Mouse (Mus musculus) lung, postnatal 25 days (tissue): ENCODE measurements around the gene Ptk7.

Experiments used
- DNase-seq: peaks from one replicate; pipeline ENCODE4 v3.0.0; 2022; ENCODE audit warnings: low spot score

The Ptk7 gene

DNA sequence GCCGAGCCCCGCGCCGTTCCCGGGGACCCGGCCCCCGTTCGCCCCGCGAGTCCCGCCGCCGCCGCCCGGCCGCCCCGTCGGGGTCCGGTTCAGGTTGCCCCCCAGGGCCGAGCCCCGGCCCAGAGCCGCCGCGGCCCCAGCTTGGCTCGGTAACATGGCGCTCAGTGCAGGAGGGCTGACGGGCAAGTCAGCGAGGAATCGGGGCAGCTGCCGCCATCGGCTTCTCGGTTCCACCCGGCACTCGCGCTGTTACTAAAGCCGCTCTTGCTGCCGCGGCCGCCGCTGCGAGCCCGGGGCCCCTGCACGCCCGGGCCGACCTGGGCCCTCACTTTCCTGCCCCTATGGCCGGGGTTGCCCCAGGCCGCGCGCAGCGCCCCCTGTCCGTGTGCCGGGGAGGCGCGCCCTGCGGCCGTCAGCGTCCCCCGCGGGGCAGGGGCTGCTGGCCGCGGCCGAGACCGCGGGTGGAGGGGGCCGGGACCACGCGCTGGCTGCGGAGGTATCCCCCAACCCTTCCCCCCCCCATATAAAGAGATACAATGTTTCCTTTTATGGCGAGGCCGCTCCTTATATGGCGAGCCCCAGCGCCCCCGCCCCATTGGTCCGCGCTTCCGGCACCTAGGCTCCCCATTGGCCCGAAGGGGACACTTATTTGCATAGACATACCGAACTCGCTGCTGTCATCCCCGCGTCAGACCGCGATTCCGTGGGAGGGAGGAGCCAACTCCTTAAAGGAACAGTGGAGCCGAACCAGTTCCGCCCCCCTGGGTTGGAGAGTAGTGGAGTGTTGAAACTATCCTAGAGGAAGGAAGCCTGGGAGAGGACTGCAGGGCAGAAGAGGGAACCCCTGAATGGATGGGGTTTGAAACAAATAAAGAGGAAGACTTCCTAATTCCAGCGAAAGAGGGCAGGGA lies 73.4 kb downstream of the Ptk7 start, which contains the start of gene Srf:
Srf (minus strand) TSS at position 503 of the 911 bp plus-strand sequence.
- peak; percentile 99 for DNase-seq

DNA sequence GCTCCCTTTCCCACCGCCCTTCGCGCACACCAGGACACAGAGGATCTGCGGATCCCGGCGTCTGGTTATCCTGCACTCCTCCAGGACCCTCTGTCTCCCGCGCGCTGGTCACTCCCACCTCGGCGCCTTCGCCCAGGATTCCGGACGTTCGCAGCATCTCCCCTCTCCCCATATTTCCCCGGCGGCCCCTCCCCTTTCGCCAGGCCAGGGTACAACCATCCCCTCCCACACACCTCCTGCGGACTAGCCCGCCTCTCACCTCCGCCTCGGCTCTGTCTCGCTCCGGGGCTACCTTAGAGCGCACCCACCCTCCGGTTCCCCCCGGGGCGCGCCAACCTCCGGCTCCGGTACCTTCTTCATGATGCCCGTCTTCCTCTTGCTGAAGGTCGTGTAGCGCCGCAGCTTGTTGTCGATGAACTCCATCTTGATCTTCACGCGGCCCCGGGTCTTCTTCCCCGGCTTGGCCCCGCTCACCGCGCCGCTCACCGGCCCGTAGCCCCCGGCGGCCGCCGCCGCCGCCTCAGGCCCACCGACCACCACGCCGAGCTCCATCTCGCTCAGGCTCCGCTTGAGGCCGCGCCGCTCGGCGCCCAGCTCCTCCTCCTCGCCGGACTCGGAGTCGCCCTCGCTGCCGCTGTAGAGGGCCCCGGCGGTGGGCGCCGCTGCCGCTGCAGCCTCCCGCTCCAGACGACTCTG lies 74.2 kb downstream of the Ptk7 start:
- peak; percentile 18 for DNase-seq

DNA sequence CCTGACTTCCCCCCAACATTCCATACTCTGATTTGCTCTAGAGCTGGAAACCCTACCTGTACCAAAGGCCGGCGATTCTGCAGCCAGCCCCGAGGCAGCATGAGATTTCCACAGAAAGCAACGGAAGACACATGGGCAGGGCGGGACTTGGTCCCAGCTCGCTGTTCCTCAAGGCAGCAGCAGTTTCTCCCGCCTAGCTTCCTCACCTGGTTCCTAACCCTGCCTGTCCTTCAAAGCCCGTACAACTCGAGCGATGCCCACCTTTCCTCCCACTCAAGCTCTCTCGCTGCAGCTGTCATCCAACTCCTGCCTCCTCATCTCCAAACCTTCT lies 74.7 kb downstream of the Ptk7 start:
- DNase-seq: peak; percentile 22

DNA sequence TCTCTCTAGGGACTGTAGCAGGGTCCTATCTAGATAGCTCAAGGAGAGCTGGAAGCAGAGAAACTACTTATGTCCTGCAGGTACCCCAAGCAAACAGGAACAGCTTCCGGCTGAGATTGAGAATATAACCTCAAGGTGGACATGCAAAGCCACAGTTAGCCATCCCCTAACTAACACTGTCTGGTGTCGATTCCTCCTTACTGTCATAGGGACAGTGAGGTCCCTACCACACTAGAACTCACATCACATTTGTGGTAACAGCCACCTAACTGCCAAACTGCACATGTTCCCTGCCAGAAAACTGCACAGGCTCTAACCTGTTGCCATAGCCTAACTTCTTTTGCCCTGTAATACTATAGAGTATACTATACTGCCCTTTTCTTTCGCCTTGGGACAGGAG lies 75.4 kb downstream of the Ptk7 start:
- no peak for DNase-seq

DNA sequence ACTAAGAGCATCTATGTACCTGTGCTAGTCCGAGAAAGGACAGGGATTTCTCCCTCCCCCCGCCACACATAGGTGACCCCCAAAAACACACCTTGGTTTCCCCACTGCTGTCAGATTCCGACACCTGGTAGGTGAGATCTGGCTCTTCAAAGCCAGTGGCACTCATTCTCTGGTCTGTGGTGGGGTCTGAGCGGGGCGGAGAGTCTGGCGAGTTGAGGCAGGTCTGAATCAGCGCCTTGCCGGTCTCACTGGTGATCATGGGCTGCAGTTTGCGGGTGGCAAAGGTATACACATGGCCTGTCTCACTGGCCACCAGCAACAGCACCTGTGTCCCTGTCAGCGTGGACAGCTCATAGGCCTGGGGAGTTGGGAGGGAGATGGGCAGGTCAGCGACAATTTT lies 75.8 kb downstream of the Ptk7 start:
- no peak for DNase-seq

DNA sequence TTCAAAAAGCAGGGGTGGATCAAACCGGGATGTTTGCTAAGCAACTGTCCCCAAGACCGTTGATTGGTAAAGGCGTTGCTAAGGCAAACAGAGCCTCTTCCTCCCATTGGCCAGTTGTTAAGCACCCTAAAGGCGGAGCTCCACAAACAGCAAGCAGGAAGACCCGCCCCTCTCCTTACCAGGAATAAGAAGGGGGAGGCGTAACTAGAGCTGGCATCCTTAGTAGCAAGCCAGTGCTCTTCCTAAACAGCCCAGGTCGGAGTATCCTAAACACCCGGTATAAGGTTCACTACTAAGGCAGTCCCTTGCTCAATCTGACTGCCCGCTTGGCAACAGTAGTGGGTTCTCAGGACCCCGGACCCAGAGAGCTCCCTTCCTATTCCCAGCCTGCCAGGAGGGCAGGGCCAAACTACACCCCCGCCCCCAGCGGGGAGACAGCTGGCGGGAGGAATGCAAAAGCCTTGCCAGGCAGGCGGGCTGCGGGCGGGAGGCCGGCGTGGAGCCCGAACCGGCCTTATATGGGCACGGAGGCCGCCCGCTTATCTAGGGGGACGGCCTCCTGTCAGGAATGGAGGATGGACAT lies 76.4 kb downstream of the Ptk7 start:
- DNase-seq: peak; percentile 96

DNA sequence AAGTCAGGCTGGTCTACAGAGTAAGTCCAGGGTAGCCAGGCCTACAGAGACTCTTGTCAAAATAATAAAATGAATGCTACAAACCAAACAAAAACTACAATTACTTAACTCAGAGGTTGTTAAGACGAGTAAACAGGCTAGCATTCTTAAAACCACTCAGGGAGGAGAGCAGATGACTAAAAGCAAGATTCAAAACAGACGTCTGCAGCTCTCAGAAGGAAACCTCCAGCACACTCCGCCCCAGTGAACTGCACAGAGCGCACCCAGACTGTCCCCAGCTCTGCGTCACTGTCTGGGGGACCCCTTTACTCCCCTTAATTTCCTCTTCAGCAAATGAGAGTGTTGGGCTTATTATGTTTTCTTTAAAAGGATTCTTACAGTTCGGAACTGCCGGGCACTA lies 77.2 kb downstream of the Ptk7 start:
- DNase-seq: no peak

DNA sequence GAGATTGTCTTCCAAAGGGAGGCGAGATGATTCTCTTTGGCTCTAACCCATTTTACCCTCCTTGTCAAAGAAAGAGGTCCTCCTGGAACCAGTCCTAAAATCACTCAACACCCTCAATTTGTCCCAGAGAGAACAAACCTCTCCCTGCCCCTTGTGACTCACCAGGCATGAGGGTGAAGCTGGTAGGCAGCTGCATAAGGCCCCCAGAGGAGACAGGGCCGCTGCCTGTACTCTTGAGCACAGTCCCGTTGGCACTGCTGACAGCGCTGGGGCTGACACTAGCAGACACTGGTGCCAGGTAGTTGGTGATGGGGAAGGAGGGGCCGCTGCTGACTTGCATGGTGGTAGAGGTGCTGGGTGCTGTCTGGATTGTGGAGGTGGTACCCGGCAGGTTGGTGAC lies 77.9 kb downstream of the Ptk7 start:
- no peak for DNase-seq

DNA sequence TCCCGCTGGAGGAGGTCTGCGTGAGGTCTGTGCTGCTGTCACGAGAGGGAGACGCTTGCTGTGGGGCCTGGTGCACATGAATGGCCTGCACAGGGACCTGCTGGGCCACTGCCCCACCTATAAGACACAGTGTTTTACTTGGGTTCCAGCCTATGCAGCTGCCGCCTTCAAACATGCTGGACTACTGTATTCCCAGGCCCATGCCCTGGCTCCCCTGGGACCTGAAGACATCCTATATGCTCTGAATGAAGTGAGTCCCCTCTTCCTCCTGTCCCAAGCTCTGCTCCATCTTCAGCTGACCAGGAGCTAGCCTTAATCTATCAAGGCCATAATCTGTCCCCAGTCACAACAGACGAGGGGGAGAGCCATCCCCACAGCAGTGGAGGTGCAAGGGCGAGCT lies 78.4 kb downstream of the Ptk7 start:
- no peak for DNase-seq

DNA sequence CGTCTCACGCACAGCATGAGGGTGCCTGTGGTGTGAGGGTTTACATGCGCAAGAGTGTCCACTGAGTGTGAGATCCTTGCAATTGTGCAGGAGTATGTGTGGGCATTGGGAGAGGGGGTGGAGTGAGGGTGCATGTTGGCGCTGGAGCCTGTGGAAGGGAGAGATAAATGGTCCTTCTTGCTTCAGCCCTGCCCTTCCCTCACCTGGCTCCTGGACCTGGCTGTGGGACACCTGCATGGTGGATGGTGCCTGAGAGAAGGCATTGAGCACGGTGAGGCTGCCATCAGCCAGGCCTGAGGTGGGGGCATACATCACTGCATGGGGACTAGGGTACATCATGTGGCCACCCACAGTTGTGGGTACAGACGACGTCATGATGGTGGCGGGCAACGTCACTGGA lies 79.7 kb downstream of the Ptk7 start:
- DNase-seq: no peak

DNA sequence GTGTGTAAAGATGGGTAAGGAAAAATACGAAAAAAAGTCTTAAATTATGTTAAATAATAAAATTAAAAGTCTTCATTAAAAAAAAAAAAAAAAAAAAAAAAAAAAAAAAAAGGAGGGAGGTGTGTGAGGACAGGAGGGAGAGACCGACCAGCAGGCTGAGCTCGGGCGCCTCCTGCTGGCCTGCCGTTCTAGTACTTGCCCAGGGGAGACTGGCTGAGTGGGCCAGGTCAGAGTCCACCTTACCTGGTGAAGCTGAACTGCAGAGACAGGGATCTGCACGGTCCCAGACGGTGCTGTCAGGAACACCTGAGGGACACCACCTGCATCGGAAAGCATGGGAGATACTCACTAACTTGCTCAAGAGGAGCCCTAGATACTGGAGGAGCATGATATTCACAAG lies 80.1 kb downstream of the Ptk7 start:
- DNase-seq: peak; percentile 39

DNA sequence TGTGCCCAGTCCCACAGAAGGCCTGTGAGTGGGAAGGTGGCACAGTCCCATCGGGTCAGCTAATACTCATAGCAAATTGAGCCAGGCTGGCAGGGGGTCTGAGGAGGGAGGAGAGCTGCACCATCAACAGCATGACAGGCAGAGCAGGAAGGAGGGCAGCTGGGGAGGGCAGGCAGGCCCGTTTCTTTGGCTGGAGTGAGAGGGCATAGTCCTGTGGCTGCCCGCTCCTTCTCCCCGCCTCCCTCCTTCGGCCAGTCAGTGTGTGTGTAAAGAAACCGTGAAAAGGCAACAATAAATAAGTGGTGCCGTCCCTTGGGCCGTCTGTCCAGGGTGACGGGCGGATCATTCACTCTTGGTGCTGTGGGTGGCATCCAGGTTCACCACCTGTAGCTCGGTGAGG lies 80.6 kb downstream of the Ptk7 start:
- DNase-seq: no peak

DNA sequence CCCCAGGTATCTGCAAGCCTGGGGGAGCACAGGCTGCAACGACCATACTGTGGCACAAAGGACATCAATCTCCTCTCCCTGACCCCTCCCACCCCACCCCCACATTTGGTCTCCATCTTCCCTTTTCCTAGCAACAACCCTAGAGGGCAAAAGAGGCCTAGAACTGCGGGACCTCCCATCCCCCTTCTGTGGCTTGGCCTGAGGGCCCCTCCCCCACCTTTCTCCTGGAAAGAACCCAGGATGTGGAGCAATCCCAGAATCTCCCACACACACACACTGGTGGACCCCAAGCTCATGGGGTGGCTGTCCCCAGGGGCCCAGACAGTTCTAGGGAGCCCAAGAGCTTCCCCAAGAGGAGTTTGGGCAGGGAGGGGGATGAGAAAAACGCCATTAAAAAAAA lies 81.4 kb downstream of the Ptk7 start:
- no peak for DNase-seq

DNA sequence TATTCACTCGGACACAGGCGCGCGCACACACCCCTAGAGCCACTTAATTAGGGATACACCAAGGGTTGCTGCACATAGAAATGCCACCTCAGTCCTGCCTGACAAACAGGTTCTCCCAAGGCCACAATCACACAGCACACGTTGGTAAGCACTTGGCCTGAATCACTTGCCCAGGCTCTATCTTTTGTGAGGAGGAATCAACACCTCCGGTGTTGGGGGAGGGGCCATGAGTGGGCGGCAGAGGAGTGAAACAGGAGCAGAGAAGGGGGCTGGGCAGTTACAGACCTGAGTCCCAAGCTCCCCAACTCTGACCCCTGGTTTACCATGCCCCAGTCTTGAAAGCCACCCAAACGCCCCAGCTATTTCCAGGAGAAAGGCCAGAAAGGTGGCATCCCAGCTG lies 82.3 kb downstream of the Ptk7 start:
- no peak for DNase-seq

DNA sequence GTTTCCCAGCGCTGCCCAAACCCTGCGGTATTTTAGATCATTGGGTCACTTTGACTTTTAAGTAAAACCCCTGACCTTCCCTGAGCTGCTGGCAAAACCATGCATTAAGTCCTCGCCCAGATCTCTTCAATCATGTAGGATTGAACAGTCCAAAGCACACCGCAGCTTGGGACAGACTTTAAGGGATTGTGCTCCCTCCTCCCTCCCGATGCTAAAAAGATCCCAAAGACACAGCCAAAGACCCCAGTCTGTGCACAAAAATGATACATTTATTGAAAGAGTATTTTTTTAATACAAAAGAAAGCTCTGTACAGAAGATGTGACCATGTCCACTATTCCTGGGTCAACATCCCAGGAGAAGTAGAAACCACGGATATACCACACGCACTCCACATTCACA lies 82.7 kb downstream of the Ptk7 start:
- no peak for DNase-seq

DNA sequence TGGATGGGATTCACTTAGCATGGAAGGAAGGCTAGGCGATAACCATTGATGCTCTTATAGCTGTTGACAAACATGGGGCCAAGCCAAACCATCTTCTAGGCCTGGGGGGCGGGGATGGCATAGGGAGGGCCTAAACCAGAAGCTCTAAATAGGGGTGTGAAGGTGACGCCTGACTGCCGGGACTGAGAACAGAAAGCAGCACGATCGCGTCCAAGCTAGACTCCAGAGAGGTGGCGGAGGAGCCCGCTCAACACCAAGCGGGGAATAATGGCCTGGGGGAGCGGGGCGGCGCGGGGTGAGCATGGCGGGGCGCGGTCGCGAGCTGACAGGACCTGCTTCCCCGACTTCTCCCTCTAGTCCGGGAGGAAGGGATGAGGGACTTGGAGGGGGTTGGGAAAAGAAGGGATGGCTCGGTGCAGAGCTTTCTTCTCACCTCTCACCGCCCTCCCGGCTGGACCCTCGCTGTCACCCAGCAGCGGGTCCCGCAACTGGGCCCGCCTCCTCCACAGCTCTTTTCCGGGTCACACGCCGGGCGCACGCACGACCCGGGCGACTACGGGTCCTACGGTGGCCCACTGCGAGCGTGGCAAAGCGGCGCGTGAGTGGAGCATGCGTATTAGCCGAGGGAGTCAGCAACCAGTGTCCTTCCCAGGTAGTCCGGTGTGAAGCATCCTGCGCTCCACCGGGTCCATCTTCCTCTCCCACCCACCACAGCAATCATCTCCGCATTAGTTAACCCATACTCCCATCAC lies 83.3 kb downstream of the Ptk7 start, which contains the start of gene Cul9:
Cul9 (minus strand) TSS at position 576 of the 752 bp plus-strand sequence.
- peak; percentile 64 for DNase-seq

DNA sequence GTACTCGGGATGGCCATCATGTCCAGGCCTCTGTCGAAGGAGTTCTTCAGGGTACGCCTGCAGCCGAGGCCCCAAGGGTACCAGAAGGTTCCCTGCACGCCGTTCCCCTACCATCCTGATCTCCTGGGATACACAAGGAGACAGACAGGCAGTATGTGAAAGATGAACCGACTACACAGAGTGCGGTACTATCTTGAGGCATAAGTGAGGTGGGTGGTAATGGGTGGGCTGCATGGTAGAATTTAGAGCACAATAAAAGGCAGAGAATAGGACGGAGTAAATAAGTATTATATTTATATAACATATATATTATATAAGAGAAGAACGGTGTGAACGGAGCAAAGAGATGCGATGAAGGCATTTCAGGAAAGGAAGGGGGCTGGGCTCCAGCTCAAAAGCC lies 85.6 kb downstream of the Ptk7 start:
- DNase-seq: no peak

DNA sequence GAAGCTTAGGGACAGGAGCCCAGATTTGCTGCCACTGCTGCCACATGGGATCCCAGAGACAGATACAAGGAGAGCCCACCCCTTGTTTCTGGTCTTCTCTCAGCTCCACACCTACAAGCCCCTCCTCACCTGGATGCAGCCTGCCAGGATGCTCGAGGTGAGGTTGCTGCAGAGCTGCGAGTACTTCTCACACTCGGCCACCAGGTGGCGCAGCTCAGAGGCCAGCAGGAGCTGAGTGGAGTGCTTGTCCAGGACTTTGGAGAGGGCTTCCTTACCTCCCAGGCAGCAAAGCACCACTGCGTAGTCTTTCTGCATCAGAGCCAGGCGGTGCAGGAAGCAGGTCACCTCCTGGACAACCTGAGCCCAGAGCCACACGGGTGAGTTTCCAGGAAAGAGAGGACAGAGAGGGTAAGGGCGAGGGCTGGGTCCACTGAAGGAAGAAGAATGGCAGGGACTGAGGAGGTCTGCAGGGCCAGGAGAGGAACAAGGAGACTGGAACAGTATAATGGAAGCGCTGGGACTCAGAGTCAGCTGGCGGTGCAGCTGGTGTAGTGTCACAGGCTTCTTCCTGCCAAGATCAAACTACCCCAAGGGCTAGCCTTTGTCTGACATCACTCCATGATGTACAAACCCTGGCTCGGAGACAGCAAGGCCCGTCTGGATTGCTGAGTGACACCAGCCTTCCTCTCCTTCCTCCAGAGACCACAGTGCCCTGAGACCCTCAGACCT lies 103.6 kb downstream of the Ptk7 start:
- peak; percentile 66 for DNase-seq

DNA sequence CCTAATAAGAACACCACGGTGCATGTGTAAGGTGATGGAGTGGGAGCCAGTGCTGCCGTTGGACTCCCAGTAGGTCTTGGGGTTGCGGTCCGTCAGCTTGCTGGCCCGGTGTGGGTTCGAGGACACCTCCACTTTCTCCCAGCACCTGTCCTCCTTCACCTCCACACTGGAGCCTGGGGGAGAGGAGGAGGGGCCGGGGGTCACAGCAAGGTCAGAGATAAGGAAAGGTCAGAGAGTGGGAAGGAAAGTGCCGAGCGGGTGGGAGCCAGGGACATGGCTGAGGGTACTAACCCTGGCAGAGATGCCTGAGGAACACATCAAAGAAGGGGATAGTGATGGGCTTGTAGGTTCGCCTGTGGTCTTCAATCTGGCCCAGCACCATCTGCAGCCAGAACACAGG lies 104.2 kb downstream of the Ptk7 start:
- no peak for DNase-seq

DNA sequence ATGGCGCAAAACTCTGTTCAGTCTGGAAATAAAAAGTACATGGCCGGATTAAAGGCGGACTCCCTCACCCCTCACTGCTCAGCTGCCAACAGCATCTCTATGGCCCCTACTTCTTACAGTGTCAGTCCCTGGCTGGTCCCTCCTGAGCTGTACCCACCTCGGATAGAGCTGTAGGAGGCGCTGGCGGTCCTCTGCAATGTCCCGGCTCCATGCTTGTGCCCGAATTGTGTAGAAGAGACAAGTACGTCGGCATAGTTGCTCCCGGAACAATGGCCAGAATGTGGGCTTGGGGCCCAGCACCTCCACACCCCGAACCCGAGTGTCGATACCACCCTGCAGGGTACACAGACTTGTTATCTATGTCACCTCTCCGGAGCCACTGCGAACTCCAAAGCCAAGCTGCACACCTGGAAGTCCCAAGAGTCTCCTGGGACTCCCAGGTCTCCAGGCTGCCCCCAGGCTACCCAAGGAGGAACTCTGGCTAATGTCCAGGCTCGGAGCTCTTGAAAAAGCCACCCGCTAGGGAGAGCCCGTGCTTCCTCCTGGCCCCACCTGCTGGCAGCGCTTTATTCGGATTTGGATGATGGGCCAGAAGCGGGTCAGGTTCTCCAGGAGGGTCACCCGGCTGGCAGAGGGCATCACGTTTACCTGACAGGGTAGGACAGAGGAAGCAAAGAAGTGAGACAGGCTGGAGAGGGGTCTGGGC lies 107.2 kb downstream of the Ptk7 start:
- no peak for DNase-seq

DNA sequence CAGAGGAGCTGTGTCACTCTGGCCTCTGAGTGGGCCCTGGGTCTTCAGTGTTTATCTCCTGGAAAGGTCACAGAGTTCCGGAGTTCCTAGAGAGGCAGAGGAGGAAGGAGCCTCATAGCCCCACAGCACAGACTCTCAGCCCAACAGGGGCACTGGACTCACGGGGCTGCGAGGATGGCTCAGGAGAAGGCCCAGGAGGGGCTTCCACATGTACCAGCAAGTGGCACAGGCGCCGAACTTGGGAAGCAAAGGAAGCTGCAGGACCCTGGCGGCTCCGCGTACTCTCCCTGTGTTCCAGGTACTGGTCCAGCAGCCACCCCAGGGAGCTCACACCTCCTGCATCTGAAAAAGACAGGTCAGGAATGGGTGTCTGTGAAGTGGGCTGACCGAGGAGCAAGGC lies 108.1 kb downstream of the Ptk7 start:
- DNase-seq: no peak
